Mouse (Mus musculus) heart, postnatal 0 days (tissue): ENCODE measurements at regions not wholly inside any gene's neighbourhood (a gene's known extent, or its start where the extent isn't known, plus 50 kb on each side); places are given as distances from the start of the nearest gene placed in this dataset.
"Not testable (repeated sequence)": the region's sequence is repeated elsewhere in the genome, so short reads cannot be mapped to it uniquely, and the experiment has no call there.

Experiments used
- ATAC-seq: fragments of 200-750 bp; cut with Nextera tagmentation; 2 replicates; pipeline ENCODE4 v1.8.0; 2017; ENCODE audit warnings: low read depth, moderate number of reproducible peaks, moderate library complexity; ENCODE audit not compliant: insufficient read depth
- DNase-seq: peaks from one replicate; pipeline ENCODE4 v3.0.0-alpha.2; 2016; ENCODE audit warnings: low spot score
- H3K27ac ChIP-seq: fragments of 300-500 bp; sonication (generic); 2 replicates; pipeline ENCODE4 v1.5.1; 2014; ENCODE audit warnings: low read depth, mild to moderate bottlenecking
- H3K27me3 ChIP-seq: fragments of 300-500 bp; sonication (generic); 2 replicates; pipeline ENCODE4 v1.6.1; 2014; ENCODE audit warnings: low read length, mixed read lengths; ENCODE audit not compliant: control insufficient read depth, insufficient read depth
- H3K36me3 ChIP-seq: fragments of 300-500 bp; sonication (generic); replicated peaks from 2 replicates; pipeline ENCODE4 v1.6.1; 2014; ENCODE audit warnings: low read length, mixed read lengths; ENCODE audit not compliant: control insufficient read depth, insufficient read depth
- H3K4me1 ChIP-seq: fragments of 300-500 bp; sonication (generic); 2 replicates; pipeline ENCODE4 v1.6.1; 2014; ENCODE audit warnings: antibody characterized with exemption; ENCODE audit not compliant: control insufficient read depth, insufficient read depth
- H3K4me2 ChIP-seq: fragments of 300-500 bp; sonication (generic); 2 replicates; pipeline ENCODE4 v1.6.1; 2014; ENCODE audit warnings: low read depth, mild to moderate bottlenecking, low read length, moderate library complexity
- H3K4me3 ChIP-seq: fragments of 300-500 bp; sonication (generic); 2 replicates; pipeline ENCODE4 v1.5.1; 2014; ENCODE audit warnings: low read depth, low read length
- H3K9ac ChIP-seq: fragments of 300-500 bp; sonication (generic); replicated peaks from 2 replicates; pipeline ENCODE4 v1.6.1; 2014; ENCODE audit warnings: low read depth, low read length, mixed read lengths
- H3K9me3 ChIP-seq: fragments of 300-500 bp; sonication (generic); replicated peaks from 2 replicates; pipeline ENCODE4 v1.6.1; 2016; ENCODE audit warnings: low read length; ENCODE audit not compliant: control insufficient read depth
- CTCF ChIP-seq: IDR thresholded peaks from 2 replicates; pipeline ENCODE4 v1.5.1; 2016; ENCODE audit warnings: antibody characterized with exemption, control low read depth, low read depth
- EP300 ChIP-seq: IDR thresholded peaks from 2 replicates; pipeline ENCODE4 v1.6.1; 2016; ENCODE audit warnings: antibody characterized with exemption, low read depth
- WGBS: fragments of 180-500 bp; shearing (Covaris S2); extraction: QIAGEN DNeasy Blood & Tissue Kit; methylation state at CpG from one replicate; pipeline ENCODE4 v1.1.7; 2014; 5-methylcytosine and 5-hydroxymethylcytosine counted together

GRCm38 (mm10) chr16:55582029-55582428, 256.7 kb downstream of the Nfkbiz start:
- TF ChIP-seq EP300 (no peak), CTCF (no peak)
- 89% methylated on average over 7 of the region's 7 CpGs for WGBS
- ATAC-seq (no peak), DNase-seq (no peak)
- no peaks in the 10 kb centered on the region for H3K27me3 ChIP-seq
- no peak overlapping the region for H3K9ac ChIP-seq
- H3K36me3 ChIP-seq, result no peaks in the 10 kb centered on the region
- H3K4me1 ChIP-seq, result no peaks in the 10 kb centered on the region
- H3K4me2 ChIP-seq, result no peak overlapping the region
- no peaks in the 10 kb centered on the region for H3K9me3 ChIP-seq
- H3K4me3 ChIP-seq, result no peak overlapping the region
- no peak overlapping the region for H3K27ac ChIP-seq

DNA sequence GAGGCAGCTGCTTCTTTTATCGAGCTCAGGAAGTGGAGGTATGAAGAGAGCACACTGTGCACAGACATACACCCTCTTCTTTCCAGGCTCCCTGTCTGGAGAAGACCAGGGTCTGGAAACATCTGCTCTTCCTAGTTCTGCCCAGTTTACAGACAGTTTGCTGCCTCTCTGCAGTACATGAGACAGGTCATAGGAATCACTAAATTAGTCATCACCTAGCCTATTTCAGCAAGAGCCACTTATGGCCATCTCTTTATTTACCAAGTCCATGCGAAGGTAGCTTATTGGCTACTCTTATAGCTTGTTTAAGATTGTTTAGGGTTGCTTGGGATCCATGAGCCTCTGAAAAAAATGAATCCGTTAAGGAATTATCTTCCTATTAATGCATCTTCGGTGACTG, 257.9 kb downstream of the Nfkbiz start:
- no peak overlapping the region for H3K4me3 ChIP-seq
- TF ChIP-seq EP300 (no peak), CTCF (no peak)
- H3K9ac ChIP-seq, result no peak overlapping the region
- DNase-seq, result no peak
- no peaks in the 10 kb centered on the region for H3K9me3 ChIP-seq
- no peak for ATAC-seq
- H3K36me3 ChIP-seq, result no peaks in the 10 kb centered on the region
- 61% methylated on average over 4 of the region's 4 CpGs for WGBS
- no peaks in the 10 kb centered on the region for H3K27me3 ChIP-seq
- no peaks in the 10 kb centered on the region for H3K4me1 ChIP-seq
- no peak overlapping the region for H3K27ac ChIP-seq
- H3K4me2 ChIP-seq, result no peak overlapping the region

DNA sequence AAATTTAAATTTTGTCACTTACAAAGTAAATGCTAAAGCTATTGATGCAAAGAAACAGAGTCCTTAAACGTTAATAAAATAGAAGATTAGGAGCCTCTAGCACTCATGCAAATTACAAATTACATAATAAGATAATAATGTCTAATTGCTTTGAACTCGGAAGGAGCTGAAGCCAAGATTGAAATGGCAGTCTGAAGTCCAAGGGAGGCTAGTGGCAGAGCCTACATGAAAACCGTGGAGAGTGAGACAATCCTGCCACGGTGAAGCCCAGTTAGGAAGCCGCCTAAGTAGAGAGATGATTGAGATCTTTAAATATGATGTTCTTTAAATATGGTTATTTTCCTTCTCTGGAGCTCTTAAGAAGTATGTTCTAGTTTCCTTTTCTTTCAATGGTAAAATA, 260.0 kb downstream of the Nfkbiz start:
- no peak overlapping the region for H3K4me2 ChIP-seq
- 73% methylated on average over 5 of the region's 5 CpGs for WGBS
- H3K4me1 ChIP-seq, result no peaks in the 10 kb centered on the region
- H3K9me3 ChIP-seq, result no peaks in the 10 kb centered on the region
- TF ChIP-seq EP300, result no peak
- TF ChIP-seq CTCF, result no peak
- H3K36me3 ChIP-seq, result no peaks in the 10 kb centered on the region
- H3K4me3 ChIP-seq, result no peak overlapping the region
- ATAC-seq (no peak), DNase-seq (no peak)
- no peak overlapping the region for H3K27ac ChIP-seq
- no peaks in the 10 kb centered on the region for H3K27me3 ChIP-seq
- H3K9ac ChIP-seq, result no peak overlapping the region

DNA sequence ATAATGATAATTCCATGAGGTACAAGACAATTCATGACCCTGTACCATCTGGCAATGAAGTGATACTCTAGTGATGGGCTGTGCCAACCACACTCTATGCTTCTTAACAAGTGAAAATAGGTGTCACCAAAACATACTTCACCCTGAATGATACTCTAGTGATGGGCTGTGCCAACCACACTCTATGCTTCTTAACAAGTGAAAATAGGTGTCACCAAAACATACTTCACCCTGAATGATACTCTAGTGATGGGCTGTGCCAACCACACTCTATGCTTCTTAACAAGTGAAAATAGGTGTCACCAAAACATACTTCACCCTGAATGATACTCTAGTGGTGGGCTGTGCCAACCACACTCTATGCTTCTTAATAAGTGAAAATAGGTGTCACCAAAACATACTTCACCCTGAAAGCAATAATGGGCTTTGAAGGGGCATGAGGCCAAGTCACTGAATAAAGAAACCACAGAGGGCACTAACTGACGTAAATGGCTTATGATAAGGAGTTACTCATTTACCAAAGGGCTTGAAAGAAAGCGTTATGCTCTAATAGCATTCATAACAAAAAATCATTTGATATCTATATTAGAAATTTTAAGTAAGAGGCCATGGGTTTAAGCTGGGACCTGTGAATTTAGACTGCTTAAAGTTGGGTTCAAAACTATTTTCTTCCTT, 263.0 kb downstream of the Nfkbiz start:
- H3K36me3 ChIP-seq, DNase-seq, H3K9ac ChIP-seq, H3K27ac ChIP-seq, ATAC-seq, H3K9me3 ChIP-seq, H3K4me1 ChIP-seq, H3K4me2 ChIP-seq, H3K27me3 ChIP-seq, H3K4me3 ChIP-seq: not testable (repeated sequence)
- WGBS, result 78% methylated on average over 2 of the region's 2 CpGs

GRCm38 (mm10) chr16:55571106-55571505, 267.6 kb downstream of the Nfkbiz start:
- ATAC-seq (peak; percentile 72), DNase-seq (peak; percentile 44)
- TF ChIP-seq EP300 (no peak), CTCF (no peak)
- Histone ChIP-seq H3K4me2 (no peak overlapping the region), H3K36me3 (no peaks in the 10 kb centered on the region), H3K9me3 (no peaks in the 10 kb centered on the region), H3K4me1 (no peaks in the 10 kb centered on the region), H3K9ac (no peak overlapping the region), H3K4me3 (no peak overlapping the region), H3K27ac (no peak overlapping the region), H3K27me3 (no peaks in the 10 kb centered on the region)
- 63% methylated on average over 7 of the region's 7 CpGs for WGBS

GRCm38 (mm10) chr16:55570097-55570496, 268.6 kb downstream of the Nfkbiz start:
- TF ChIP-seq EP300 (no peak), CTCF (no peak)
- Histone ChIP-seq H3K27ac (no peak overlapping the region), H3K36me3 (no peaks in the 10 kb centered on the region), H3K4me3 (no peak overlapping the region), H3K9ac (no peak overlapping the region), H3K4me1 (no peaks in the 10 kb centered on the region), H3K4me2 (no peak overlapping the region), H3K27me3 (no peaks in the 10 kb centered on the region), H3K9me3 (no peaks in the 10 kb centered on the region)
- ATAC-seq (no peak), DNase-seq (no peak)
- WGBS, result 80% methylated on average over 5 of the region's 5 CpGs
